Mouse (Mus musculus) hindbrain, embryonic 12.5 days (tissue): Measurements from ENCODE around the gene Usp33. TPM values are rescaled to one million over a fixed set of nuclear protein-coding genes. Genes with fewer than 3 reads are reported as not detected.
A peak's percentile ranks its signal among the peaks of the same experiment; 100 is the strongest.

Experiments
- ATAC-seq: fragments of 200-750 bp; cut with Nextera tagmentation; 2 replicates; pipeline ENCODE4 v1.8.0; 2017; ENCODE audit warnings: moderate TSS enrichment; ENCODE audit not compliant: low FRiP score
- H3K27ac ChIP-seq: fragments of 300-500 bp; sonication (generic); 2 replicates; pipeline ENCODE4 v1.5.1; 2016; ENCODE audit warnings: mild to moderate bottlenecking
- H3K27me3 ChIP-seq: fragments of 300-500 bp; sonication (generic); 2 replicates; pipeline ENCODE4 v1.6.1; 2016; ENCODE audit warnings: mild to moderate bottlenecking
- H3K36me3 ChIP-seq: fragments of 300-500 bp; sonication (generic); 2 replicates; pipeline ENCODE4 v1.6.1; 2016; ENCODE audit warnings: mild to moderate bottlenecking
- H3K4me1 ChIP-seq: fragments of 300-500 bp; sonication (generic); 2 replicates; pipeline ENCODE4 v1.6.1; 2016
- H3K4me2 ChIP-seq: fragments of 300-500 bp; sonication (generic); replicated peaks from 2 replicates; pipeline ENCODE4 v1.6.1; 2016; ENCODE audit warnings: mild to moderate bottlenecking
- H3K4me3 ChIP-seq: fragments of 300-500 bp; sonication (generic); 2 replicates; pipeline ENCODE4 v1.5.1; 2016; ENCODE audit warnings: mild to moderate bottlenecking
- H3K9ac ChIP-seq: fragments of 300-500 bp; sonication (generic); 2 replicates; pipeline ENCODE4 v1.6.1; 2016; ENCODE audit warnings: mild to moderate bottlenecking, moderate library complexity
- H3K9me3 ChIP-seq: fragments of 300-500 bp; sonication (generic); replicated peaks from 2 replicates; pipeline ENCODE4 v1.6.1; 2016; ENCODE audit warnings: mild to moderate bottlenecking
- WGBS: fragments of 180-500 bp; shearing (Covaris S2); methylation state at CpG from one replicate; pipeline ENCODE4 v1.1.7; 2016; 5-methylcytosine and 5-hydroxymethylcytosine counted together
- polyA plus RNA-seq: library from polyadenylated mRNA; unstranded; fragments of >200 nt; fragmentation: Nextera tagmentation; extraction: Ambion mirVana; gene quantifications from 2 replicates; pipeline ENCODE4 v1.2.1, GENCODE M21; 2016

Usp33 gene
- polyA plus RNA-seq, 1 experiment from 2014 or later, result 78.7 TPM

DNA sequence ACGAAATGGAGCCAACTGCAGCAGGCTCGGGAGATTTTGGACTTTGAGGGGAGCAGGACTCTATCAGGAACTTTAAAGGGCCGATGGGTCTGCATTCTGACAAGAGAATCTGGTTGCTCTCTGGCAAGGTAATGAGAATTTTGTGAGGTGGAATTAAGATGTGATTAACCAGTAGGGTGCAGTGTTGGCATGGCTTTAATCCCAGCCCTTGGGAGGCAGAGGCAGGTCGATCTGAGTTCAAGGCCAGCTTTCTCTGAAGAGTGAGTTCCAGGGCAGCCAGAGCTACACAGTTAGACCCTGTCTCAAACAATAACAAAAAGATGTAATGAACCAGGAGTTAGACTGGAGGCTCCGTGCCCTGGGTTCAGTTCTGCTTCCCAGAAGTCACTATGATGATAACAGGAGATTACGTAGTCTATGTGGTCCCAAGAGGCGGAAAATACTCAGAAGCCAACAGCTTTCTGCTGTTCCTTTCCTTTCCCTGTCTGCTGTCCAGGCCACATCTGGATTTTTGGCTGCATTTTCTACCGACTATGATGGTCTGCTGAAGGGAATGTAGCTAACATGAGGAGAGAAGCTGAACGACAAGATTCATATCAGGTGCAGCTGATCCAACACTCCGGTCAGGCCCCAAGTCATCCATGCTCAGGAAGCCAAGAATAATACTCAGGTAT lies 25.2 kb upstream of the Usp33 start:
- WGBS, result 95% methylated on average over 10 of the region's 10 CpGs

DNA sequence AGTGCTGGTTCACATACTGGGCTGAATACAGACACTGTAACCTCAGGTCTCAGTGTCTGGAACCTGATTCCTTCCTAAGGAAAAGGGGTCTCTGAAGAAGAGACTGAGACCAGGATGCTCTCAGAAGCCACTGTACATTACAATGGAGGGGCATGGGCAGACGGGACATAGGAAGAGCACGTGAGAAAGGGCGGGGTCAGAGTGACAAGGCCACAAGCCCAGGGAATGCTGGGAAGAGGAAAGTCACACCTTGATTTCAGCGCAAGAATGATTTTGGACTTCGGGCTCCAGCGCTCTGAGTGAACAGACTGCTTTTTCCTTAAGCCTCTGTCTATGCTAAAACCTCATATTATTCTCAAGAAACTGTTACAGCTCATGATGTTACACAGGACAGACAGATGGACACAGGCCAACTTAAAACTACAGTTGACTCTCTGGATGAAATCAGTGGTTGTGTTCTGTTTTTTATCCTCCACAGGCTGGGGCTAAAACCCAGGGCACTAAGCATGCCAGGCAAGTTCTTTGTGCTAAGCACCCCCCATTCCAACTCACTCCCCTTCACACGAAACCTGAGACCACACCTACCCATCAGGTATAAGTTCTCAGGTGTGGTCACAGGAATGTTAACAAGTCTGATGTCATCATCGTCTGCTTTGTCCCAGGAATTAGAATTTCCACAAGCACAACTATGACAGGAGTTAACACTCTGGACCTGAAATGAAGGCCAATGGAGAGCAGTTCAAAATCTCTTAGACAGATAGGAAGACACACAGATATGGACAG lies 24.3 kb upstream of the Usp33 start:
- no peak overlapping the region for H3K4me3 ChIP-seq
- H3K4me1 ChIP-seq, result no peaks in the 10 kb centered on the region
- peaks cover 20% of the 10 kb centered on the region for H3K36me3 ChIP-seq
- no peak for ATAC-seq
- no peaks in the 10 kb centered on the region for H3K27me3 ChIP-seq
- no peak overlapping the region for H3K9ac ChIP-seq
- WGBS, result 98% methylated on average over 8 of the region's 8 CpGs
- H3K9me3 ChIP-seq, result no peaks in the 10 kb centered on the region
- no peak overlapping the region for H3K4me2 ChIP-seq
- H3K27ac ChIP-seq, result no peak overlapping the region

More for the DNA sequence above, 25.2 kb upstream of the Usp33 start:
- Histone ChIP-seq H3K4me1 (no peaks in the 10 kb centered on the region), H3K27ac (no peak overlapping the region), H3K4me3 (no peak overlapping the region), H3K27me3 (no peaks in the 10 kb centered on the region), H3K4me2 (no peak overlapping the region), H3K9me3 (no peaks in the 10 kb centered on the region), H3K36me3 (peaks cover 20% of the 10 kb centered on the region), H3K9ac (no peak overlapping the region)
- no peak for ATAC-seq

DNA sequence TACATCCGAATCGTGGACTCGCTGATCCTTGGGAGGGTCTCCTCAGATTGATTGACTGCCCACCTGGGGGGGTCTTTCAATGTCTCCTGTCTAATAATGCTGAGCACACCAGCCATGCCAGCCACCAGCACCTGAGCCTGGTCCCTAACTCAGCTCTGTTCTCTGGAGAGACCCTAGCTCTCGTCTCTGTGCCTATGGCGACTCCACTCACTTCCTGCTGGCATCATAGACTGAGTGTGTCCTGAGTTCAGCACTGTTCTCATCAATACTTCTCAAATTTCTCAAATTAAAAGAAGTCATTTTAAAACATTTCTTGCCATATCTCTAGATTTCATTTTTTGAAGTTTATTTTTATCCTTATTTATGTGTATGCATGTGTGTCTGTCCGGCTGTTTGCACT lies 14.2 kb upstream of the Usp33 start:
- Histone ChIP-seq H3K27ac (no peak overlapping the region), H3K9me3 (no peaks in the 10 kb centered on the region), H3K4me3 (no peak overlapping the region), H3K36me3 (peaks cover 41% of the 10 kb centered on the region), H3K9ac (no peak overlapping the region), H3K27me3 (no peaks in the 10 kb centered on the region), H3K4me2 (no peak overlapping the region), H3K4me1 (no peaks in the 10 kb centered on the region)
- 98% methylated on average over 6 of the region's 6 CpGs for WGBS
- ATAC-seq, result no peak

DNA sequence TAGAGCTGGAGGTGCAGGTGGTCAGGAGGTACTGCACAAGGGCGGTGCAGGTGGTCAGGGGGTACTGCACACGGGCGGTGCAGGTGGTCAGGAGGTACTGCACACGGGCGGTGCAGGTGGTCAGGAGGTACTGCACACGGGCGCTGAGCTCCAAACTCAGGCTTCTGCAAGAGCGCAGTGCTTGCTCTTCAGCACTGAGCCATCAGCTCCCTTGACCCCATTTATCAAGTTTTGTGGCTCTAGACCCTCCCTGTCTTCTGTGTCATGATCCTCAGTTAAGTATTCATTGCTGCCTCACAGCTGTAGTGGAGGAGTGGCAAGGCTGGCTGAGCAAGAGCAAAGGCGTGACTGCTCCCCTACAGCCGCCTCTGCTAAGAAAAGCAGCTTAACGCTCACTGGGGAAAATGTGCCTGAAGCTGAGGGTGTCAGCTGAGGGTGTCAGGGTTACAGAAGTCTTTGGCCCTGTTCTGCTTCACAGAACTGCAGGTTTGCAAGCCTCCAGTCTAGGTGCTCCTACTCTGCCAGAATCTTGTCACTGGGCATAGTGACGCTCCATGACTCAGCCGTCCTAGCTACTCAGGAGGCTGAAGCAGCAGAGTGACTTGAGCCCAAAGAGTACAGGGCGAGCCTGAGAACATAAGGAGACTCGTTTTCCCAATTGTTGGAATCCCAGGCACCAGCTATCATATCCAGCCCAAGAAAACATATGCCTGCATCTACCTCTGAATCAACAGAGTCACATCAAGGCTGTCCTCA lies 13.6 kb upstream of the Usp33 start:
- ATAC-seq, result no peak
- Histone ChIP-seq H3K36me3 (peaks cover 47% of the 10 kb centered on the region), H3K27me3 (no peaks in the 10 kb centered on the region), H3K4me1 (no peaks in the 10 kb centered on the region), H3K4me3 (no peak overlapping the region), H3K4me2 (no peak overlapping the region), H3K9me3 (no peaks in the 10 kb centered on the region), H3K27ac (no peak overlapping the region), H3K9ac (no peak overlapping the region)
- WGBS, result 88% methylated on average over 15 of the region's 15 CpGs

DNA sequence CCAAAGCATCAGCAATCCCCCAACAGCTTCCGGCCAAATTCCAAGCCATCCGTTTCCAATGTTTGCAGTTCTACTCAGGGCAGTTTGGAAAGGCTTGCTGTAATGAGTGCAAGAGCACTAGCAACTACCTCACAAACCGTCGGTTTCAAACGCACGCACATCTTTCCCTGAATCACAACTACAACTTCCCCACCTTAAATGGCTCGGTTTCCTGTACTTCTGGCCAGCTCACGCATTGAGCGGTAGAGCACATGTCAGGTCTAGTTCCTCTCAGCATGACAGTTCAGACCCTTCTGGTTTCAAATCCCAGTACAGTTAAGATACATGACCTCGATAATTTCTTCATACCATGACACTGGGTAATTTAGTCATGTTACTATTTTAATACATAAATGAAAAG lies 12.6 kb upstream of the Usp33 start:
- no peaks in the 10 kb centered on the region for H3K27me3 ChIP-seq
- whole genome bisulfite sequencing, result 95% methylated on average over 10 of the region's 10 CpGs
- no peak overlapping the region for H3K4me2 ChIP-seq

DNA sequence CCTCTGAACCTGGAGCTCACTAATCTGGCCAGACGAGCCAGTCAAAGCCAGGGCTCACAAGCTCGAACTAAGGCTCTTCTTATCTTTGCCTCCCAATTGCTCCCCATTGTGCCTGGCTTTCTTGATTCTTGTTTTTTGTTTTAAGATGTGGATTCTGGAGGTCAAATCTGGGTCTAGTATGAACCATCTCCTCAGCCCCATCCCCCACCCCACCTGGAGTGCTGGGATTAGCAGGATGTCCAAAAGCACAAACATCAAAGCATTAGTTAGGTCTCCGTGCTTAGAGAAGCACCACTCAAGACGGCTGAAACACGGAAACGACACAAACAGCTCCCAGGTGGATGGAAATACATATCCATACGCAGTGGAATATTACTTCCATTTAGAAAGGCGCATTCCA lies 10.2 kb upstream of the Usp33 start:
- H3K4me2 ChIP-seq, result no peak overlapping the region
- 79% methylated on average over 8 of the region's 8 CpGs for WGBS
- H3K27ac ChIP-seq, result no peak overlapping the region
- H3K9ac ChIP-seq, result no peak overlapping the region
- no peaks in the 10 kb centered on the region for H3K27me3 ChIP-seq
- peaks cover 48% of the 10 kb centered on the region for H3K36me3 ChIP-seq
- no peaks in the 10 kb centered on the region for H3K9me3 ChIP-seq
- H3K4me3 ChIP-seq, result no peak overlapping the region
- peaks cover 4% of the 10 kb centered on the region for H3K4me1 ChIP-seq
- no peak for ATAC-seq

More for the DNA sequence above, 12.6 kb upstream of the Usp33 start:
- Histone ChIP-seq H3K9ac (no peak overlapping the region), H3K36me3 (peaks cover 48% of the 10 kb centered on the region), H3K9me3 (no peaks in the 10 kb centered on the region), H3K4me1 (no peaks in the 10 kb centered on the region), H3K27ac (no peak overlapping the region), H3K4me3 (no peak overlapping the region)
- ATAC-seq, result no peak

DNA sequence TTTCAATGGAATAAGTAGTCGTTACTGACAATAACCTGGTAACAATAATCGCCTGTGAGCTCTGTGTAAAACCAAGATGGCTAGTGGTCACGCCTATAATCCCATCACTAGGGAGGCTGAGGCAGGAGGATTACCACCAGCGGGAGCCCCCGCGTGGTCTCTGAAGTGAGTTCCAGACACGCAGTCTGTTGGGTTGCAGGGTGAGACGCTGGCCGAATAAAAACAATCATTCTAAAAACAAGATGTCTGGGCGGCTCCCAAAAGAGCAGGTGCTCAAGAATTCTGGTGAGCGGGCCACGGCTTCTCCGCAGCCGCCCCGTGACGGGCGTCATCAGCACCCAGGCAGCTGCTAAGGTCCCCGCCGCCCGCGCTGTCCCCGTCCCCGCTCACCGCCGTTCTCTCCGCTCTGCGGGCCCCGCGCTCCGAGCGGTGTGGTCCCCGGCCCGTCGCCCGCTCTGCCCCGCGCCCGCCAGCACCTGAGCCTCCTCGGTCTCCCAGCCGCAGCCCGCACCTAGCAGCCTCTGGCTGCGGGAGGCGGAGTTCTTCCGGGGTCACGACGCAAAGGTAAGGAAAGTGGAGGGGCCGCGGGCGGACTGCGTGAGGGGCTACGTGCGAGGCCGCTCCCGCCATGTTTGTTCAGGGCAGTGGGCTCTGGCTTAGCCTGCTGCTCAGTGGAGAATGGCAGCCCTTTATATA lies 6.3 kb upstream of the Usp33 start, which contains the start of gene Miga1:
Miga1 (minus strand) TSS at position 546 of the 696 bp plus-strand sequence.
- peak; percentile 94 for ATAC-seq
- peak within 1 kb of the TSS; percentile 74 for H3K27ac ChIP-seq
- H3K4me1 ChIP-seq, result peaks cover 4% of the 10 kb centered on the region
- no peaks in the 10 kb centered on the region for H3K9me3 ChIP-seq
- peak within 1 kb of the TSS; percentile 53 for H3K4me2 ChIP-seq
- peaks cover 25% of the 10 kb centered on the region for H3K36me3 ChIP-seq
- peak within 1 kb of the TSS; percentile 83 for H3K4me3 ChIP-seq
- WGBS, result 3% methylated on average over 54 of the region's 54 CpGs
- H3K9ac ChIP-seq, result peak within 1 kb of the TSS; percentile 86
- H3K27me3 ChIP-seq, result no peaks in the 10 kb centered on the region

DNA sequence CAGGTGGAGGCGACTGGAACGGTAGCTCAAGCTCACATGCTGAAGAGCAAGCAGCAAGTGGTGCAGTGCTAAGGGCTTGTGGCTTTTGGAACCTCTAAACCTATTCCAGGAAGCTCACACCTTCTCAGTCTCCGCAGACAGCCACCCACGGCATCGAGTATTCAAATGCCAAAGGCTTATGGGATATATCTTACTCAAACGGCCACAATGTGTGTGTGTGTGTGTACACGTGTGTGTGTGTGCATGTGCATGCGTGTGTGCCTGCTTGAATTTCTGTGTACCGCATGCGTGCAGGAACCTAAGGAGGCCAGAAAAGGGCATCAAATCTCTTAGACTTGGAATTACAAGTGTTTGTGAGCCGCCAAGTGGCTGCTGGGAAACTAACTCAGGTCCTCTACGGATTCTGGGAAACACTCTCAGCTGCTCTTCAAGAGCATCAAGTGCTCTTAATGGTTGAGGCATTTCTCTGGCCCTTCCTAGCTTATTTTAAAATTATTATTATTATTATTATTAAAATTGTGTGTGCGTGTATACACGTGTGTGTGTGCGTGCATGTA lies 3.2 kb upstream of the Usp33 start:
- Histone ChIP-seq H3K27me3 (no peaks in the 10 kb centered on the region), H3K4me2 (no peak overlapping the region), H3K36me3 (no peaks in the 10 kb centered on the region), H3K9ac (no peak overlapping the region), H3K27ac (no peak overlapping the region), H3K9me3 (no peaks in the 10 kb centered on the region), H3K4me3 (no peak overlapping the region), H3K4me1 (peaks cover 11% of the 10 kb centered on the region)
- ATAC-seq, result no peak
- 93% methylated on average over 15 of the region's 15 CpGs for WGBS

DNA sequence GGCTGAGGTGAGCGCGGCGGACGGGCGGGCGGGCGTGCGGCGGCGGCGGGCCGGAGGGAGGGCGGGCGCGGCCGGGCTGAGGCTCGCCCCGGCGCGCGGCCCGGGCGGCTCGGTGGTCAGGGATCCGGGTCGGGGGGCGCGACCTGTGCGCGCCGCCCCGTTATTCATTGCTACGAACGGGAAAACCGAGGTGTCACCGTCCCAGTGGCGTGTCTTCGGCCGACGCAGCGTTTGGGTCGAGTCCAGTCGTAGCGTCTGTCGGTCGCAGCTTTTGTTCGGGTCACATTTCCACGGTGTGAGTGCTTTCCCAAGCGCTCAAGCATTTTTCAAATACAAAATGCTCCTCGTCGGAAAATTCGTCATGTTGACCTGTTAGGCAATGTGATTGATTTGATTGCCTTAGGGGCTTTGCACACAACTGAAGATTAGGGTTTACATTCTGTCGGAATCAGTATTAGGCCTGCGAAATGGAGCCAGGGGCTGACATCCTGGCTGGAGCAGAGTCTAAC lies 409 bp downstream of the Usp33 start:
- ATAC-seq, result peak; percentile 70
- no peaks in the 10 kb centered on the region for H3K27me3 ChIP-seq
- peak overlapping the region; percentile 78 for H3K9ac ChIP-seq
- H3K4me1 ChIP-seq, result peaks cover 19% of the 10 kb centered on the region
- H3K27ac ChIP-seq, result peak overlapping the region; percentile 72
- WGBS, result under 1% methylated on average over 32 of the region's 54 CpGs
- H3K9me3 ChIP-seq, result no peaks in the 10 kb centered on the region
- peak overlapping the region; percentile 76 for H3K4me3 ChIP-seq
- peak overlapping the region; percentile 59 for H3K4me2 ChIP-seq
- no peaks in the 10 kb centered on the region for H3K36me3 ChIP-seq

DNA sequence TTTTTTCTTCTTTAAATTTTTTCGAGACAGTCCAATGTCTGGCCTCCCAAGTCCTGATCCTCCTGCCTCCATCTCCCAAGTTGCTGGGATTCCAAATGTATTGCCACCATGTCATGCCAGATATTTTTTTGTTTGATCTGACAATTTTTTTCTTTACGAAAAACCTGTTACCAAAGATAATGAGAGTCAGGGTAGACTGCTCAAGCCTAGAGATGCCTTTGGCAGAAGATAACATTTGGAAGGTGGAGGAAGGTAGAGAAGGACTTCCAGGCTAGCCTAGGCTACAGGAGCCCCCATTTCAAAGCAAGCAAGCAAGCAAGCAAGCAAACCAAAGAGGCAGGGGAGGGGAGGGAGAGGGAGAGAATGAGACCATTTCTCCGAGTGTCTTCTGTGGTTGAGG lies 949 bp downstream of the Usp33 start:
- Histone ChIP-seq H3K27ac (no peak overlapping the region), H3K27me3 (no peaks in the 10 kb centered on the region), H3K9ac (peak overlapping the region; percentile 78), H3K4me2 (peak overlapping the region; percentile 59), H3K4me3 (peak overlapping the region; percentile 76), H3K9me3 (no peaks in the 10 kb centered on the region), H3K36me3 (no peaks in the 10 kb centered on the region), H3K4me1 (peaks cover 19% of the 10 kb centered on the region)
- ATAC-seq, result no peak
- 43% methylated on average over 3 of the region's 3 CpGs for WGBS

DNA sequence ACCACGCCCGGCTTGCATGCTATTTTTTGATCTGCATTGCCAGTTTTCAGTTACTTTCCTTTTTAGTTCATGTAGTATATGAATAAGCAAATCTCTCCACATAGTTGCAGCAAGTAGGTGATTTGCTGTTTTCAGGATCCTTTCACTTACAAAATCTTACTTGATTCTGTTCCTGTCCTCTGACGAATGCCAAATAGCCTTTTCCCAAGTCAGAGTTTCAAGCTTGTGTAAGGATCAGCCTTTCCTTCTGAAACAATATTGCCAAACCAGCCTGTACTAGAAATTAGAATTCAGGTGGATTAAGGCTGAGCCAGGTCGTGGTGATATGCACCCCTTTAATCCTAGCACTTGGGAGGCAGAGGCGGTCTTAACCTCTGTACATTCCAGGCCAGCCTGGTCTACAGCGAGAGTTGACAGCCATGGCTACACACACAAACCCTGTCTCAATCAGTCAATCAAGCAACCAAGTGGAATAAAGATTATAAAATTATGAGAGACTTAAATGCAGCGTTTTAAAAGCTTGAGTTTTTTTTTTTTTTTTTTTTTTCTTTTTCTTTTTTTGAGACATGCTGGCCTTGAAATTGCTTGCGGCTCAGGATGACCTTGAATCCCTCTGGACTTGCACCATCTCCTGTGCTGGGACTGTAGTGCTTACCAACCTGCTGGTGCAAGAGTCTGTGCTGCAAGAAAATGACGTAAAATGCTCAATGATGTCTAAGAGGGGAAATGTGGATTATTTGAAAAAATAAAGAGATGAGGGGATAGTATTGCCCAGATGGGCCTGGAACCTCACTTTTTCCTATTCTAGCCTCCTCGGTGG lies 1.9 kb downstream of the Usp33 start:
- H3K27ac ChIP-seq, result no peak overlapping the region
- H3K4me2 ChIP-seq, result no peak overlapping the region
- H3K4me3 ChIP-seq, result no peak overlapping the region
- ATAC-seq, result no peak
- H3K27me3 ChIP-seq, result no peaks in the 10 kb centered on the region
- 92% methylated on average over 10 of the region's 10 CpGs for WGBS
- no peaks in the 10 kb centered on the region for H3K9me3 ChIP-seq
- no peaks in the 10 kb centered on the region for H3K36me3 ChIP-seq
- H3K4me1 ChIP-seq, result peaks cover 20% of the 10 kb centered on the region
- no peak overlapping the region for H3K9ac ChIP-seq
